Mouse (Mus musculus): ENCODE data around the gene Stard13. TPM values are rescaled to one million over a fixed set of nuclear protein-coding genes. Genes with fewer than 3 reads are reported as not detected.
A peak's percentile ranks its signal among the peaks of the same experiment; 100 is the strongest.

The Stard13 gene
- polyA plus RNA-seq, 1 experiment = 0.50 TPM

DNA sequence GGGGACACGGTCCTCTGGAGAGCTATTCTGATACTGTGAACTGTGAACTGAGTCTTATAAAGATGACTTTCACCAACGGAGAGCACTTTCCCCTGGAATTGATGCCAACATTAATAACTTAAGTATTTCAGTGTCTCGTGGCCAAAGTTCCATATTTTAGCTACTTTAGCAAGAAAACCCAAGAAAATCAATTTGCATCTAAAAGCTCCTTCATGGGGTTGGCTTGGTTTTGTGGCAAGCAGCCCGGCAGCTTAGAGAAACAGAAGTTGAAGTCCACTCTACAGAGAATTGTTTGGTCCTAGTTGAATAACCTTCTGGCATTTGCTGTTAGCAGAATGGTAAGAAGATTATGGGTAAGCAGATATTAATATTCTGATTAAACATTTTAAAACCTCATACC is 2.2 kb downstream of the Stard13 start:
- no peak overlapping the region for H3K4me3 ChIP-seq (ENCODE audit: insufficient read depth, low read length)
- no peak for TF ChIP-seq CTCF (IDR thresholded peaks at IDR 0.05; ENCODE audit: low read depth, low read length)
- TF ChIP-seq POLR2A (IDR thresholded peaks at IDR 0.05; ENCODE audit: borderline replicate concordance, low read depth, low read length) = no peak
- H3K4me1 ChIP-seq (ENCODE audit: control insufficient read depth, insufficient read depth, low read length) = peaks cover 12% of the 10 kb centered on the region
- no peak overlapping the region for H3K27ac ChIP-seq (ENCODE audit: insufficient read depth, low read depth, low read length)

DNA sequence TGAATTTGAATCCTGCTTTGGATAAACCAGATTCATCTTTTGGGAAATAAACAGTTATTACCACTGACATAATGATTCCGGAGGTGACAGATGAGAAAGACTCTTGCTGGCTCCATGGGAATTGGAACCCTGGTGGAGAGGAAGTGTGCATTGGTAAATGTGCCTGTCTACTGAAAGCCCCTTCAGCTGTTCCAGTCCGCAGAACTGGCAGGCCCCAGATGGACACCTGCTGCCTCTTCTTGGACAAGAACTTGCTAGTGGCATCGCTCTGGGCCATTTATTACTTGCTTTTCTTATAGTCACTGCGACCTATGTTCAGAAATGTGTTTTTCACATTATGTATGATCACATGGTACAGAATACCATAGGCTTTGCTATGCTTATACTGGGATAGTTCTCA is 3.2 kb downstream of the Stard13 start:
- Histone ChIP-seq H3K4me1 (ENCODE audit: control insufficient read depth, insufficient read depth, low read length) (peaks cover 12% of the 10 kb centered on the region), H3K27ac (ENCODE audit: insufficient read depth, low read depth, low read length) (no peak overlapping the region), H3K4me3 (ENCODE audit: insufficient read depth, low read length) (no peak overlapping the region)
- TF ChIP-seq CTCF (IDR thresholded peaks at IDR 0.05; ENCODE audit: low read depth, low read length) = no peak
- TF ChIP-seq POLR2A (IDR thresholded peaks at IDR 0.05; ENCODE audit: borderline replicate concordance, low read depth, low read length) = no peak

GRCm38 (mm10) chr5:151228367-151229005 is 5.2 kb downstream of the Stard13 start:
- Histone ChIP-seq H3K27ac (ENCODE audit: insufficient read depth, low read depth, low read length) (no peak overlapping the region), H3K4me3 (ENCODE audit: insufficient read depth, low read length) (no peak overlapping the region), H3K4me1 (ENCODE audit: control insufficient read depth, insufficient read depth, low read length) (peaks cover 10% of the 10 kb centered on the region)
- no peak for TF ChIP-seq POLR2A (IDR thresholded peaks at IDR 0.05; ENCODE audit: borderline replicate concordance, low read depth, low read length)
- no peak for TF ChIP-seq CTCF (IDR thresholded peaks at IDR 0.05; ENCODE audit: low read depth, low read length)

DNA sequence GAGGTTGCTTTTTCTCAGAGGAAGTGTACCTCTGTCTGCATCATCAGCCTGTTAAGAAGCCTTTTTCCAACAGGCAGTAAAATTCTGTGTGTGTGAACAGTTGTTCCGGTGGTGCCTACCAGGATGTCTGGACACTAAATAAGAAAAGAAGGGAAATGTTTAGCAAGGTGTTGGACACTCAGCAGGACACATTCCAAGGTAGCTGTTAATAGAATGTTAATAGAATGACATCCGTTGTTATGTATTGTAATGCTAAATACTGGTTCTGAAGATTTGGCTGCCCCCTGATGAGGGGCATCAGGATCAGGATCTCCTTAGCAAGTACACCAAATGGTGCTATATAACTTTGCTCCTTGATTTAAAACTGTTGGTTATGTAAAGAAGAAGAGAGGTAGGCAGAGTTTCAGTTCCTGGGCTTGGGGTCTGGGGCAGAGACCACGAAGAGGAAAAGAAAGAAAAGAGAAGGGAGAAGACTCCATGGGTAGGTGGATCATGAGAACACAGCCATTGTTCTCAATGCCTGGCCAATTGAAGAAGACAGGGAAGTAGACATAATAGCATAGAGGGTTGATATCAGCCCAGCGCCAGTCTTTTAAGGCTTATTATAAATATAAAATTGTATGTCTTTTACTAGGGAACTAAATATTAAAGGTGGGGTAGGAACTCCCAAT is 9.8 kb downstream of the Stard13 start:
- Histone ChIP-seq H3K4me1 (ENCODE audit: control insufficient read depth, insufficient read depth, low read length) (peaks cover 10% of the 10 kb centered on the region), H3K27ac (ENCODE audit: insufficient read depth, low read depth, low read length) (no peak overlapping the region), H3K4me3 (ENCODE audit: insufficient read depth, low read length) (no peak overlapping the region)
- TF ChIP-seq CTCF (IDR thresholded peaks at IDR 0.05; ENCODE audit: low read depth, low read length) = no peak
- TF ChIP-seq POLR2A (IDR thresholded peaks at IDR 0.05; ENCODE audit: borderline replicate concordance, low read depth, low read length) = no peak

GRCm38 (mm10) chr5:151222791-151223190 is 10.8 kb downstream of the Stard13 start:
- no peak overlapping the region for H3K4me3 ChIP-seq (ENCODE audit: insufficient read depth, low read length)
- no peak overlapping the region for H3K27ac ChIP-seq (ENCODE audit: insufficient read depth, low read depth, low read length)
- peaks cover 4% of the 10 kb centered on the region for H3K4me1 ChIP-seq (ENCODE audit: control insufficient read depth, insufficient read depth, low read length)
- TF ChIP-seq POLR2A (IDR thresholded peaks at IDR 0.05; ENCODE audit: borderline replicate concordance, low read depth, low read length) (no peak), CTCF (IDR thresholded peaks at IDR 0.05; ENCODE audit: low read depth, low read length) (no peak)

- no peak for TF ChIP-seq CTCF (IDR thresholded peaks at IDR 0.05; ENCODE audit: low read depth, low read length)
- no peak for TF ChIP-seq POLR2A (IDR thresholded peaks at IDR 0.05; ENCODE audit: borderline replicate concordance, low read depth, low read length)
- H3K4me3 ChIP-seq (ENCODE audit: insufficient read depth, low read length) = no peak overlapping the region
Measured at GRCm38 (mm10) chr5:151218689-151219115, 14.9 kb downstream of the Stard13 start.

GRCm38 (mm10) chr5:151213097-151213496 is 20.5 kb downstream of the Stard13 start:
- peaks cover 14% of the 10 kb centered on the region for H3K4me1 ChIP-seq (ENCODE audit: control insufficient read depth, insufficient read depth, low read length)
- H3K4me3 ChIP-seq (ENCODE audit: insufficient read depth, low read length) = no peak overlapping the region
- TF ChIP-seq POLR2A (IDR thresholded peaks at IDR 0.05; ENCODE audit: borderline replicate concordance, low read depth, low read length) (no peak), CTCF (IDR thresholded peaks at IDR 0.05; ENCODE audit: low read depth, low read length) (no peak)
- no peak overlapping the region for H3K27ac ChIP-seq (ENCODE audit: insufficient read depth, low read depth, low read length)

More at GRCm38 (mm10) chr5:151218689-151219115, 14.9 kb downstream of the Stard13 start:
- no peaks in the 10 kb centered on the region for H3K4me1 ChIP-seq (ENCODE audit: control insufficient read depth, insufficient read depth, low read length)
- no peak overlapping the region for H3K27ac ChIP-seq (ENCODE audit: insufficient read depth, low read depth, low read length)

DNA sequence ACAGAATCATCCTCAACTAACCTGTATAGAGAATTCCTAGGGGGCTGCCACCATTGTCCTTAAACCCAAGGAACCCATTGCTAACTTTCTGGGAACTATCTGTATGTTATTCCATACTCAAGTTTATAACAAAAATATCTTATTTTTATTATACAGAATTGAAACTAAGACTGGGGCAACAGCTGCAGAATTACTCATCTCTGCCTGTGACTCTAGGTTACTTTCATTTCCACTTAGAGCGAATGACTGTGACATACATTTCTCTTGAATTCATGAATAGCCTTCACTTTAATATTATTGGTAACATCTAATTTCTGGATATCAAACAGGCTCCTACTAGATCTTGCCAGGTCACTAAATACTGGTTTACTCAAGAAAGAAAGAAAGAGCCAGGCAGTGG is 22.8 kb downstream of the Stard13 start:
- TF ChIP-seq POLR2A (IDR thresholded peaks at IDR 0.05; ENCODE audit: borderline replicate concordance, low read depth, low read length) = no peak
- TF ChIP-seq CTCF (IDR thresholded peaks at IDR 0.05; ENCODE audit: low read depth, low read length) = no peak
- peak overlapping the region; percentile 85 for H3K27ac ChIP-seq (ENCODE audit: insufficient read depth, low read depth, low read length)

DNA sequence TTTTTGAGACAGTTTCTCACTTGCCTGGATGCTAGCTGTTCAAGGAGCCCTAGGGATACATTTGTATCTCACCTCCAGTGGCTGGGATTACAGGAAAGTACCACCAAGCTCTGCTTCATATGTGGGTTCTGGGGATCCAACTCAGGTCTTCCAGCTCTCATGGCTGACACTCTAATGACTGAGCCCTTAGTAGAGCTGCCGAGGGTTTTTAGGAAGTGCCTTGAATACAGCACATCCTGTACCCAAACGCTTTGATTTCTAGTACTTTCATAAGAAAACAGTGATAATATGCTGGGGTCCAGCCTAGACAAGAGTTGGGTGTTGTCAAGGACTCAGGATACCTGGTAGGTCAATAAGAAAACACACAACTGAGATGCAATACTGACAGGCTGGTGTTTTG is 23.6 kb downstream of the Stard13 start:
- Histone ChIP-seq H3K4me3 (ENCODE audit: insufficient read depth, low read length) (0 out of 2 replicates have a peak overlapping the region, but pooled peaks have one; percentile 4), H3K27ac (ENCODE audit: insufficient read depth, low read depth, low read length) (peak overlapping the region; percentile 85), H3K4me1 (ENCODE audit: control insufficient read depth, insufficient read depth, low read length) (peaks cover 14% of the 10 kb centered on the region)
- TF ChIP-seq POLR2A (IDR thresholded peaks at IDR 0.05; ENCODE audit: borderline replicate concordance, low read depth, low read length) (no peak), CTCF (IDR thresholded peaks at IDR 0.05; ENCODE audit: low read depth, low read length) (no peak)

More for the DNA sequence above, 22.8 kb downstream of the Stard13 start:
- no peak overlapping the region for H3K4me3 ChIP-seq (ENCODE audit: insufficient read depth, low read length)
- H3K4me1 ChIP-seq (ENCODE audit: control insufficient read depth, insufficient read depth, low read length) = peaks cover 14% of the 10 kb centered on the region

DNA sequence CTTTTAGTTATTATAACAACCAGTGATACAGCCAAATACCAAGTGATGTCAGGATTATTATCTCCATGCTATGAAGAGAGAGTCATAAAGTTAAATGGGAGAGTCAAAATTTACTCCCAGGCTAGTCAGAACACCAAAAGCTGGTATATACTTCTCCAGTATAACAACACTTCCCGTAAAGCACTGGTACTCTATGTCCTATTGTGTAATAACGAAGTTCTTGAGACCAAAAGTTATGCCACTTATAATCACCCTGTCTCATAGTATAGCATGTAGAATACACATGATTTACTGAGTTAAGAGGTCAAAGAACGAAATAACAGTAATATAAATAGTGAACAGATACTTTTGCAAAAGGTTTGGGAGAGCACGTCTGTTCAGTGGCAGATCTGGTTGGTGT is 28.6 kb downstream of the Stard13 start:
- H3K27ac ChIP-seq (ENCODE audit: insufficient read depth, low read depth, low read length) = no peak overlapping the region
- no peak overlapping the region for H3K4me3 ChIP-seq (ENCODE audit: insufficient read depth, low read length)
- H3K4me1 ChIP-seq (ENCODE audit: control insufficient read depth, insufficient read depth, low read length) = peaks cover 5% of the 10 kb centered on the region
- TF ChIP-seq POLR2A (IDR thresholded peaks at IDR 0.05; ENCODE audit: borderline replicate concordance, low read depth, low read length) (no peak), CTCF (IDR thresholded peaks at IDR 0.05; ENCODE audit: low read depth, low read length) (no peak)
